Mouse (Mus musculus): ENCODE data around the gene Msln.

The Msln gene

DNA sequence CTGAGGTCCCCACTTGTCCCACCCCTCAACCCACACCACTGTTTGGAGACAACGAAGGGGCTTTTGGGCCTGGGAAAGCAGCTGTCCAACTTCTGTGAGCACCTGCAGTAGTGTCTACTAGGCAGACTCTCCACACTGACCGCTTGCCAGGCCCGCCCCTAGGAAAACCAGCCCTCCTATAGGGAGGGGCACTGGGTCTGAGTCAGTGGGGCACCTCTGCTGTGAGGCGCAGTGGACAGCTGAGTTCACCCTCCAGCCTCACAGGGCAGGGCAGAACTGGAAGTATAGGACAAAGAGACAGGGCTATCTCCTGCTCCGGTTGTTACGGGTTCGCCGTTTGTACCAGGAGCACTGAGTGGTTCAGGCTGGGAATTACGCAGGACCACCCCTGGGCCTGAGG lies at the start of gene Msln:
TSS of gene Msln (minus strand) at position 138 of the 400 bp plus-strand sequence.
- no peak for TF ChIP-seq GATA4 (IDR thresholded peaks at IDR 0.05; ENCODE audit: insufficient replicate concordance, low read length)

- TF ChIP-seq GATA4 (IDR thresholded peaks at IDR 0.05; ENCODE audit: insufficient replicate concordance, low read length), result no peak
Measured at GRCm38 (mm10) chr17:25802825-25803517, 48.8 kb upstream of the Msln start.

DNA sequence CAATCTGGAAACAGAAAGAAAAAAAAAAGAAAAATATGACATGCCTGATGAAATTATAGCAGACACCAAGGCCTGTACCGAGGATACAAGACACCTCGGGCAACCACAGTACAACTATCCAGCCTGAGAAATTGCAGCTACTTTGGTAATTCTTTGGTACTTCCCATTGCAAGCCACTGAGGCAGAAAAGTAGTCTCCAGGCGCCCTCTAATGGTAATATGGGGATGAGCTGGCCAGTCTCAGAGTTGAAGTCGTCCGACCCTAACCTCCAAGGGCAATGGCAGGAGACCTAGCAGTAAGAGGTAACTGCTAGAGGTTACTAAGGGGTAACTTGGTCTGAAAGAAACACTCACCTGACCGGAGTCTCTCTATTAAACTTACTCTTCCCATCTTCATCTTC lies 46.9 kb upstream of the Msln start:
- TF ChIP-seq GATA4 (IDR thresholded peaks at IDR 0.05; ENCODE audit: insufficient replicate concordance, low read length), result no peak

DNA sequence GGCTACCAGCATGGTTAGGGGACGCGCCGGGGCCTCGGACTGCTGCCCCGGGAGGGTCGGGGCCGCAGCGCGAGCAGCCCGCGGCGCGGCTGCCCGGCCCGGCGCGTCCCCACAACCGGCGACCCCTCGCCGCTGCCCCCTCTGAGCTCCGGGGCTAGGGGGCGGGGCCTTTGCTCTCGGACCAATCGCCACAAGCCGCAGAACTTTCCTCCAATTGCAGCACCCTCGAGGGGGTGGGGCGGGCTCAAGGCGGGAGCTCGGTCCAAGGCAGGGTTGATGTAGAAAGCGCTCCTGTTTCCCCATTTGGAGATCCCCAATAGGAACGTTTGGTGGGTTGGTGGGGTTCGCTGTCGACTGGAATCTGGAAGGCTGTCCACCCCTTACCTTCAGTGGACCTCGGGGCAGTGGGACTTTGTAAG lies 42.8 kb upstream of the Msln start, which contains the start of gene Metrn:
TSS of gene Metrn (minus strand) at position 186 of the 419 bp plus-strand sequence.
- no peak for TF ChIP-seq GATA4 (IDR thresholded peaks at IDR 0.05; ENCODE audit: insufficient replicate concordance, low read length)

DNA sequence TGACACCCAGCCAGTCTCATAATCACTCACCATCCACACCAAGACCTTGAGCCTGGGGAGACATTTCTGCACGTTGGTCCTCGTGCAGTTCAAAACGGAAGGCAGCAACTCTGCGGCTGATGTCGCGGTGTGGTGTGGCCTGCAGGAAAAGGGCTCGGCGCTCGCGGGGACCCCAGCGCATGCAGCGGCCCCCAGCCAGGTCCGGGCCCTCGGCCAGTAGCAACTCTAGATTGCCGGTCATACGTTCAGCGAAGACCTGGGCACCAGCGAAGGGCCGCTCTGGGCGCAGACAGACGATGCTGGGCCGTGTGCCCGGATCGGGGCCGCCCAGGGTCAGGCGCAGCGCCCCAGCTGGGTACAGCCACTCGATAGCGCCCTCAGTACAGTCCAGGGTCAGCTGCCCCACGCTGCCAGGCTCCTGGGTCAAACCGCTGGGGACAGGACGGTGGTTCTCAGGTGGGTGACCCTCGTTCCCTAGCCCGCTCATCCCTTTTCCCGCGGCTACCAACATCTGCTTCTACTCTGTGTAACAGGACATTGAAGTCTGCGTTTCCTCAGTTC lies 42.1 kb upstream of the Msln start:
- no peak for TF ChIP-seq GATA4 (IDR thresholded peaks at IDR 0.05; ENCODE audit: insufficient replicate concordance, low read length)

- no peak for TF ChIP-seq GATA4 (IDR thresholded peaks at IDR 0.05; ENCODE audit: insufficient replicate concordance, low read length)
Measured at GRCm38 (mm10) chr17:25795609-25796092, 41.5 kb upstream of the Msln start, which contains the start of gene AC134908.4. AC134908.4 (minus strand) TSS chr17:25795659.

GRCm38 (mm10) chr17:25794998-25795397 lies 40.8 kb upstream of the Msln start:
- TF ChIP-seq GATA4 (IDR thresholded peaks at IDR 0.05; ENCODE audit: insufficient replicate concordance, low read length), result no peak

DNA sequence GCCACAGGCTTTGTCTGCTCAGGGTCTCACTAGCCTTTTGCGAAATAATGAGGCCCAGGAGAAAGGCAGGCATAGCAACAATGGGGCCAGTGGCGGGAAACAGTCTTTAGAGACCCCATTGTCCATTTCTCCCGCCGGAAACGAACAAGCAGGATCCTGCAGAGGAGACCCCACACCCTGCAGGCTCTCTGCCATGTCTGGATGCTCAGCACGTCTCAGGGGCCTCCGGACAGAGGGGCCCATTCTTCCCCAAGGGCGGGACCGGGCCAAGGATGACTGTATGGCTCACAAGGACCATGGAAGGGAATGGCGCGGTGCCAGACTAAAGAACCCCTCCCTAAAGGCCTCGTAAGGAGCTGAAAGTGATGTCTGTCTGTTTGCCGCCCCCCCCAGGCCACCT lies 40.0 kb upstream of the Msln start:
- no peak for TF ChIP-seq GATA4 (IDR thresholded peaks at IDR 0.05; ENCODE audit: insufficient replicate concordance, low read length)

DNA sequence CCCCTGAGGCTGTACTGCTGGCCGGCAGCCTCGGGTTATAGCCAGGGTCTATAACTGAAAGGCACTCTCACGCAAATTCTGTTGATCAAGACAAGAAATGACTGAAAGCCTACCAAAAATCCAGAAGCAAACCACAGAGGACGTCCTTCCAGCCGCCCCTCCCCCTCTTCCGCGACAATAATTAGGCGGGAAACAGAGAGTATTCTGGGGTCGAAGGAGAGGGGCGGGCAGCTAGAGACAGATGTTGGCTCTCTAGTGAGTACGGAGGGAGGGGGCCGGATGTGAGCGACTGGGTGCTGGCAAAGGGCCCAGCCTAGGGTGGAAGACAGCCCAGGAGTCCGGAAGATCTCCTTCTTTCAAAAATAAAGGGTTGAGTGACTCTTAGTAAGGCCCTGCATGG lies 38.4 kb upstream of the Msln start, which contains the start of gene Fam173a:
TSS of gene Fam173a (minus strand) at position 287 of the 400 bp plus-strand sequence.
- TF ChIP-seq GATA4 (IDR thresholded peaks at IDR 0.05; ENCODE audit: insufficient replicate concordance, low read length), result no peak

DNA sequence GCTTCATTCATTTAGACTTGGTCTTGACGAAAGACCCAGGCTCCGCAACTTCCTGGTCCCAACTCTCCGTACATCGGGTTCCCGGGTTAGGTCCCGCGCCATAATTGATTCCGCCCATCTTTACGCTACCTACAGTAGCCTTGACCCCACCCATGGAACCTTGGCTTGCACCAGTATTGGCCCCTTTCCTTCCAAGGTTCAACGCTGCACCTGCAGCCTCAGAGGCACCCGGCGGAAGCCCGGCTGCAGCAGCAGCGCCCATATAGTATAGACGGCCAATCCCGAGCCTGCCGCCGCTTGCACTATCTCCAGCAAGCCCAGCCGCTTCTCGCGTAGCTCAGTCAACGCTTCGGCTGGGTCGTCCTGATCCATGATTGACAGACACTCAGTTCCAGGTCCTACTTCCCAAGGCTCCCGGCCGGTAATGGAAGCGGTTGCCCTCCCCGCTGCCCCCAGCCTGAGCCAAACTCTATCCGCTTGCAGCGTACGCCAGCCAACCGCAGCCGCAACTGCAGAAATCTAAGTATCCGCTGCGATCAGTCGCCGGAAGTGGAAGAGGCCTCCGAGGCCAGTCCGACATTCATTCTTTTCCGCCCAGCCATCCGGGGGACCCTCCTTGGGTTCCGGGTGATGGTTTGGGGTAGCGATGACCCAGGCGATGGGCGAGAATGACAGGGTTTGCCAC lies 37.8 kb upstream of the Msln start:
- no peak for TF ChIP-seq GATA4 (IDR thresholded peaks at IDR 0.05; ENCODE audit: insufficient replicate concordance, low read length)

GRCm38 (mm10) chr17:25791320-25791842 lies 37.2 kb upstream of the Msln start:
- TF ChIP-seq GATA4 (IDR thresholded peaks at IDR 0.05; ENCODE audit: insufficient replicate concordance, low read length), result no peak

- no peak for TF ChIP-seq GATA4 (IDR thresholded peaks at IDR 0.05; ENCODE audit: insufficient replicate concordance, low read length)
Measured at GRCm38 (mm10) chr17:25786781-25787504, 32.8 kb upstream of the Msln start.

GRCm38 (mm10) chr17:25786280-25786679 lies 32.1 kb upstream of the Msln start, which contains the start of gene Ccdc78:
Ccdc78 (plus strand) TSS chr17:25786580.
- no peak for TF ChIP-seq GATA4 (IDR thresholded peaks at IDR 0.05; ENCODE audit: insufficient replicate concordance, low read length)

DNA sequence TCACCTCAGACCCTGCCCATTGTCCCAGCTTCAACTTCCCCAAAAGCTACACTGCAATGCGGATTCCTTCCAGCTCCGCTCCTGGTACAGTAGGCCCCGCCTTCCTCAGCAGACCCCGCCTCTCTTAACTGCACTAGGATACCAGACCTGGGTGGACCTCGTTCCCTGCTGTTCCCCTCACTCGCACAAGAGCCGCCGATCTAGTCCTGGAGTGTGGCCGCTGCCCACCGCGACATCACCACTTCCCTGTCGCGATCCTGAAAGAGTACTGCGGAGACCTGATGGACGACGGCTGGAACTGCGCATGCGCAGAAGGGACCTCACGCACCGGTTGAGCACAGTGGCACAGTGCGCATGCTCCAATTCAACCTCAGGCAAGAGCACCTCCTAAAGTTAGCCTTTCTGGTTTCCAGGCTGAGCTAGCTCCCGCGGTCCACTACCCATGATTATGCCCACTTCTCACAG lies 31.1 kb upstream of the Msln start, which contains the start of gene Haghl:
TSS of gene Haghl (minus strand) at position 393 of the 465 bp plus-strand sequence.
- no peak for TF ChIP-seq GATA4 (IDR thresholded peaks at IDR 0.05; ENCODE audit: insufficient replicate concordance, low read length)
